10 mouse cellular contexts compared by ENCODE assay signal in the genomic region with DNA sequence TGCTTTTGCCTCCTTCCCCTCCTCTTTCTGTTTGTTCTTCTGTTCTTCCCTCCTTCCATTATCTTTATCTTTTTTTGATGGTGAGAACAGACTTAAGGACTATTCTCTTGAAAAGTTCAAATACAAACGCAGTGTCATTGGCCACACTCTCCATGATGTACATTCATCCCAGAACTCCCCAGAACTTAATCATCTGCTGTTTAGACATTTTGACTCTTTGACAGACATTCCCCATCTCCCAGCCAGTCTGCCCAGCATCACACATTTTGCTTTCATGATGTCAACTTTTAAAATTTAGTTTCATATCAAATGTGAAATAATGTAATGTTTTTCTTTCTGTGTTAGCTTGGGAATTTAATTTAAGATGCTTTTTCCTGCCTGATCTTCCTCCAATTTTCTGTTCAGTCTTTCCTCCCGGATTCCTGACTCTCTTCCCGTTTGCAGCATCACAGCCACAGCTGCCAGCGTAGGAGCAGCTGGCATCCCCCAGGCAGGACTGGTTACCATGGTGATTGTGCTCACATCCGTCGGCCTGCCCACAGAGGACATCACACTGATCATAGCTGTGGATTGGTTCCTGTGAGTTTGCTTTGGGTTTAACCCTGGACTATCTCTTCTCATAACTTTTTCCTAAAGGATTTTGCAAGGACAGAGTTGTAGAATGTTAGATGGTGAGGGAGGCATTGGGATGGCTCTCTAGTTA. TPM values are rescaled to one million over a fixed set of nuclear protein-coding genes. Genes with fewer than 3 reads are reported as not detected.
A peak's percentile ranks its signal among the peaks of the same experiment; 100 is the strongest.
DNase-seq lines count a peak whose midpoint lies in the region; ATAC-seq lines count a peak whose summit lies in the region.
"Had no signal": no experiment of that assay in that cellular context is flagged by ENCODE, and none has a peak within 500 bp of the region (broad histone marks: within the 10 kb centered on the region; RNA-seq: fewer than 3 reads in every experiment).

No protein-coding gene starts in this region.

- no peak overlapping the region for H3K9ac ChIP-seq in forebrain, embryonic 16.5 days (replicated peaks; ENCODE audit: low read depth, low read length)
- H3K9ac ChIP-seq in hindbrain, embryonic 14.5 days: no peak overlapping the region

- intact Hi-C loops in left cerebral cortex, postnatal 25 days (cut with DNase I): no loop called here

- peak; percentile 67 for DNase-seq in hindbrain, embryonic 14.5 days (ENCODE audit: low spot score)
- peak; percentile 75 to 92 for DNase-seq in left cerebral cortex, postnatal 25 days (ENCODE audit: low spot score in 2 of 2)
- DNase-seq in right cerebral cortex, adult 18-20 months: peak; percentile 87
- DNase-seq in spleen, adult 18-20 months: no peak
- no peak for DNase-seq in heart, postnatal 4 days
- DNase-seq: liver had no signal

- no peaks in the 10 kb centered on the region for H3K36me3 ChIP-seq in forebrain, embryonic 16.5 days (ENCODE audit: control insufficient read depth, insufficient read depth)
- no peaks in the 10 kb centered on the region for H3K36me3 ChIP-seq in hindbrain, embryonic 14.5 days (replicated peaks; ENCODE audit: control insufficient read depth, insufficient read depth)

- peak; percentile 89 for ATAC-seq in forebrain, embryonic 16.5 days
- peak; percentile 94 for ATAC-seq in hindbrain, embryonic 14.5 days (ENCODE audit: low FRiP score)
- no peak for ATAC-seq in megakaryocyte progenitor cell, adult 5-6 weeks (replicated peaks; ENCODE audit: poor library complexity)

- no peak overlapping the region for H3K4me2 ChIP-seq in forebrain, embryonic 16.5 days (ENCODE audit: low read length)
- H3K4me2 ChIP-seq in hindbrain, embryonic 14.5 days (replicated peaks): no peak overlapping the region

- H3K27me3 ChIP-seq in forebrain, embryonic 16.5 days (replicated peaks; ENCODE audit: control insufficient read depth, insufficient read depth, low read length): no peaks in the 10 kb centered on the region
- H3K27me3 ChIP-seq in hindbrain, embryonic 14.5 days (ENCODE audit: control insufficient read depth, insufficient read depth, low read length): no peaks in the 10 kb centered on the region

- WGBS in forebrain, embryonic 16.5 days: 31% methylated on average over 6 of the region's 6 CpGs
- 36% methylated on average over 6 of the region's 6 CpGs for WGBS in hindbrain, embryonic 14.5 days

- H3K9me3 ChIP-seq in forebrain, embryonic 16.5 days (ENCODE audit: control insufficient read depth, low read length): no peaks in the 10 kb centered on the region
- H3K9me3 ChIP-seq in hindbrain, embryonic 14.5 days (ENCODE audit: control insufficient read depth, low read length): no peaks in the 10 kb centered on the region

- H3K4me1 ChIP-seq in forebrain, embryonic 16.5 days (replicated peaks; ENCODE audit: control insufficient read depth, insufficient read depth, low read length): no peaks in the 10 kb centered on the region; the same call in 1 of the 2 replicates
- no peaks in the 10 kb centered on the region for H3K4me1 ChIP-seq in hindbrain, embryonic 14.5 days (replicated peaks; ENCODE audit: control insufficient read depth, insufficient read depth, low read length)

- H3K4me3 ChIP-seq in forebrain, embryonic 16.5 days (replicated peaks; ENCODE audit: low read length): no peak overlapping the region
- H3K4me3 ChIP-seq in hindbrain, embryonic 14.5 days (replicated peaks; ENCODE audit: low read length): no peak overlapping the region

- H3K27ac ChIP-seq in forebrain, embryonic 16.5 days (ENCODE audit: low read length): no peak overlapping the region
- peak overlapping the region; percentile 32; the same call in 1 of the 2 replicates for H3K27ac ChIP-seq in hindbrain, embryonic 14.5 days

RNA-seq across cellular contexts. Expression of a gene that starts 32.2 kb away (rescaled TPM):
- polyA plus RNA-seq in forebrain, embryonic 16.5 days (2015; fragmentation: Nextera tagmentation; extraction: Ambion mirVana): 5.4 and 7.4 TPM in 2 replicates
- polyA plus RNA-seq in hindbrain, embryonic 14.5 days (2014; fragmentation: Nextera tagmentation; extraction: Ambion mirVana): 11.9 and 17.4 TPM in 2 replicates
- total RNA-seq in left cerebral cortex, postnatal 25 days (2021): 10 to 100 TPM; 10.8 to 12.5 TPM
- total RNA-seq in megakaryocyte progenitor cell, adult 5-6 weeks (2015): not detected in 2 replicates
- not detected in 2 replicates for total RNA-seq in megakaryocyte progenitor cell, adult 5-6 weeks (2017)
- under 1 TPM; 0.43 to 0.63 TPM for total RNA-seq in heart, postnatal 4 days (2021)
- total RNA-seq: common myeloid progenitor, adult 5-6 weeks had no signal

RNA-seq across cellular contexts. Expression of a gene that starts 39.5 kb away (rescaled TPM):
- not detected in 2 replicates for polyA plus RNA-seq in forebrain, embryonic 16.5 days (2015; fragmentation: Nextera tagmentation; extraction: Ambion mirVana)
- polyA plus RNA-seq in hindbrain, embryonic 14.5 days (2014; fragmentation: Nextera tagmentation; extraction: Ambion mirVana): not detected in 2 replicates
- not detected for total RNA-seq in left cerebral cortex, postnatal 25 days (2021)
- total RNA-seq in megakaryocyte progenitor cell, adult 5-6 weeks (2015): not detected in 2 replicates
- not detected in 2 replicates for total RNA-seq in megakaryocyte progenitor cell, adult 5-6 weeks (2017)
- total RNA-seq in heart, postnatal 4 days (2021): not detected
- total RNA-seq: common myeloid progenitor, adult 5-6 weeks had no signal
- polyA plus RNA-seq: heart, postnatal 0 days had no signal

RNA-seq across cellular contexts. Expression of a gene that starts 59.6 kb away (rescaled TPM):
- 0.39 and 0.41 TPM in 2 replicates for polyA plus RNA-seq in forebrain, embryonic 16.5 days (2015; fragmentation: Nextera tagmentation; extraction: Ambion mirVana)
- 0.23 and 0.35 TPM in 2 replicates for polyA plus RNA-seq in hindbrain, embryonic 14.5 days (2014; fragmentation: Nextera tagmentation; extraction: Ambion mirVana)
- total RNA-seq in left cerebral cortex, postnatal 25 days (2021): under 1 TPM; 0.41 to 0.57 TPM
- total RNA-seq in megakaryocyte progenitor cell, adult 5-6 weeks (2015): not detected in 2 replicates
- total RNA-seq in megakaryocyte progenitor cell, adult 5-6 weeks (2017): not detected in 2 replicates
- not detected for total RNA-seq in heart, postnatal 4 days (2021)
- total RNA-seq: common myeloid progenitor, adult 5-6 weeks had no signal
- polyA plus RNA-seq: heart, postnatal 0 days had no signal

Comparison
In these comparisons a context has a peak if more than half of its experiments do, and no peak if none do; other contexts are left out.
1. DNase-seq: peak in hindbrain, embryonic 14.5 days (single experiment), left cerebral cortex, postnatal 25 days (2 of 2) and right cerebral cortex, adult 18-20 months (single experiment); none in spleen, adult 18-20 months (0 of 2) and heart, postnatal 4 days (single experiment).
2. RNA of a gene that starts 32.2 kb away (total RNA-seq): 10.8 to 12.5 TPM in left cerebral cortex, postnatal 25 days; 0.43 to 0.63 TPM in heart, postnatal 4 days and not detected in megakaryocyte progenitor cell, adult 5-6 weeks; every median in the first group is over 4 times any median in the second.